Mouse (Mus musculus): ENCODE results near the gene Tas1r2.

Tas1r2 gene

DNA sequence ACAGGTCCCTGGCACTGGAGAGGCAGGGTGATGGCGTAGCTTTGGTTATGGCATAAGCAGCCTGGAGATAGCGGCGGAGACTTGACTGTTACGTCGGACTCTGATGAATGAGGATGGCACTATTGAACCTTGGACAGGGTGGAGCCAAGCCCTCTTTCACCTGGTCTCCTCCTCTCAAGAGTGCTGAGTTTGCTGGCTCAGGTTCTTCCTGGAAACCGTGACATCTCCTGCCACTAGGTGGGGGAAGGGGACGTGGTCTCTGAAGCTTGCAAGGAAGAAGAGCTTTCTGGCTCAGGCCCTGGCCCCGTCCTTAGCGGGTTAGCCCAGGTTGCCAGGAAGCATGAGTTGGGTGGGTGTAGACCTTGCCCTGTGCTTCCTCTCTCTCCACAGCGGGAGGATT lies 23.2 kb upstream of the Tas1r2 start:
- ChIA-PET CTCF (interaction anchor here (0.5 to 7.7 kb wide), 27 partner anchors 8 to 1048 kb away, joined by 3 to 42 read pairs (median 5); partner anchors contain the start of gene Gm21969 (in 4 of the 4)), POLR2A (interaction anchor here in 3 of 4 experiments (0.6 to 5.3 kb wide), 11 partner anchors 8 to 140 kb away, joined by 3 to 29 read pairs (median 9); partner anchors contain the start of gene Aldh4a1 (in 1 of the 3))

DNA sequence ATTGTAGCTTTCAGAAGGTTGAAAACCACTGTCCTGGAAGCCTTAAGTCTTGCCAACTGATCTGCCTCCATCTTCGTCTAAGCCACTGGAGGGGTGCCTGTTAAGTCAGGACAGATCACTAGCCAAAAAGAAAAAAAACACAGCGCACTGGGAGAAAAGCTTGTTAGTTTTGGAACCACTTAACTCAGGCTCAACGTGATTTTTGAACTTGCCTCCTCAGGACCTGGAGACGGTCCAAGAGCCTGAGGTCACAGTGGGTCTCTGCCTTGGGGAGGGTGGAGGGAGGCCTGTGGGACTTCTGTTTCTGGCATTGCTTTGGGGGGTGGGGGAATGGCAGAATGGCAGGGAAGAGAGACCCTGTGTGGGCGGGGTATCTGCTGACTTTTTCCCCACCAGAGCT lies 22.2 kb upstream of the Tas1r2 start:
- POLR2A ChIA-PET, result interaction anchor here in 2 of 4 experiments (1.1 to 5.3 kb wide), 10 partner anchors 7 to 141 kb away, joined by 3 to 29 read pairs (median 10); partner anchors contain the start of gene Aldh4a1 (in 1 of the 2)

DNA sequence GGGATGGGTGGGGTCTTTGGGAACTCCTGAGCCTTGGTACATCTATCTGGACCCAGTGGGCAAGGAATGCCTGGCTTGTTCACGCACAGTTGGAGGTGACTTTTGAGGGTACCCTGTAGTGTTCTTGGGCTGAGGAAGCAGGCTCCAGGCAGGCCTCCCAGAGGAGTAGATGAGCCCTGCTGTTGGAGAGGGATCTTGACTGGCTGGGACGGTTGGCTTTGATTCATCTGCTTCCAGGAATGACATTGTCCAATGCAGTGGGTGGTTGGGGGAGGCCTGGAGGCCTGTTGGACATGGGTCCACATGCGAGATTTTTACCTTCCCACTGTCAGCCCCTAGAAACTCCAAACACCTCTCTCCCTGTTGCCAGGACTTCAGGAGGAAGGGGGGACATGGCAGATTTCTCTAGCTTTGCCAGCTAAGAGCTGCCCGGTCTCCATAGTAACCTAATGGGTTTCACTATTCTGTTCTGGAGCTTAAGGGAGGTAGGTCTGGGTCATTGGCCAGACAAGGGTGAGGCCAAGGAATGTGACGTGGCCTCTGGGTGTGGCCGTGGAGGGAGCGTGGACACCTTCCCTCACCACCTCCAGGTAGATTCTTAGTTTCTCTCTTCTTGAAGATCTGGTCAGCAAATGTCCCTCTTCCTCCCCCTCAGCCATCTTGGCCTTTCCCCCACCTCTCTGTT lies 21.6 kb upstream of the Tas1r2 start:
- CTCF ChIA-PET, result interaction anchor here in 3 of 4 experiments (1.0 to 7.7 kb wide), 11 partner anchors 10 to 301 kb away, joined by 3 to 42 read pairs (median 10); partner anchors contain the start of gene Gm21969 (in 2 of the 3)
- POLR2A ChIA-PET, result interaction anchor here in 3 of 4 experiments (0.7 to 5.3 kb wide), 10 partner anchors 7 to 416 kb away, joined by 3 to 29 read pairs (median 8); partner anchors contain the start of gene Aldh4a1 (in 2 of the 3)

More for the DNA sequence above, 22.2 kb upstream of the Tas1r2 start:
- CTCF ChIA-PET, result interaction anchor here (0.9 to 7.7 kb wide), 15 partner anchors 11 to 228 kb away, joined by 3 to 42 read pairs (median 6); partner anchors contain the start of gene Gm21969 (in 4 of the 4)

DNA sequence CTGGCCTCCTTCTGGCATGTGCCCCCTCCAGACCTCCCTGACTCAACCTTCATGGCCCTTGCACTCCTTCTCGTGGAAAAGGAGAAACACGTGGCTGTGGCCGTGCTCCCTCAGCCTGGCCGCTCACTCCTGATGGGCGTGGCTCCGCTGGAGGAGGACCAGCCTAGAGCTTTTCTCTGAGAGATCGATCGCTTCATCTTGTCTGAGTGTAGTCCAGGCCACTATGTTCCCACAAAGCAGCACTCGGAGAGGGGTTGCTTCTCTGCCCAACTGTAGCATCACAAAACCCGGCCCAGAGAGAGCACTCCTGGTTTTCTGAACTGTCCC lies 21.1 kb upstream of the Tas1r2 start:
- CTCF ChIA-PET, result interaction anchor here in 2 of 4 experiments (1.1 to 7.7 kb wide), 7 partner anchors 9 to 302 kb away, joined by 3 to 42 read pairs (median 10); no protein-coding TSS in a partner anchor
- POLR2A ChIA-PET, result interaction anchor here in 3 of 4 experiments (0.6 to 5.3 kb wide), 10 partner anchors 8 to 1915 kb away, joined by 3 to 29 read pairs (median 4); partner anchors contain the start of gene Aldh4a1 (in 2 of the 3)

DNA sequence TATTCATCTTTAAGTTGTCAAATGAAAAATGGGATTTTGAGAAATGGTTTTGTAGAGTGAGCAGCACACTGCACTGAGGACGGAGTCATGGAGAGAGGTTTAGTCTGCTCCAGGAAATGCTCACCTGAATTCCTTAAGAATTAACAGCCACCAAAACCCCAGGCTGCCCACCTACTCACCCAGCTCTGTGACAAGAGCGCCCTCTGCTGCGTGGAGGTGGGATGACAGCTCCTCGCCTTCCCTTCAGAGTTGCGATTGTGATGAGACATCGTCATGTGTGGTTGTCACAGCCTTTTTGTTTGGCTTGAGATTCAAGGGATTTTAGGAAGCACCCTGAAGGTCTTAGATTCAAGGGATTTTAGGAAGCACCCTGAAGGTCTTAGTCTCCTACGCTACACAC lies 17.0 kb upstream of the Tas1r2 start:
- ChIA-PET POLR2A (interaction anchor here (0.6 to 5.2 kb wide), 16 partner anchors 9 to 444 kb away, joined by 3 to 35 read pairs (median 4); partner anchors contain the start of genes Aldh4a1 (in 2 of the 4), Capzb (in 1 of the 4) and Gm21969 (in 1 of the 4)), CTCF (interaction anchor here (0.7 to 7.7 kb wide), 66 partner anchors 8 to 521 kb away, joined by 3 to 42 read pairs (median 4); partner anchors contain the start of genes Aldh4a1 (in 4 of the 4) and Gm21969 (in 4 of the 4))

DNA sequence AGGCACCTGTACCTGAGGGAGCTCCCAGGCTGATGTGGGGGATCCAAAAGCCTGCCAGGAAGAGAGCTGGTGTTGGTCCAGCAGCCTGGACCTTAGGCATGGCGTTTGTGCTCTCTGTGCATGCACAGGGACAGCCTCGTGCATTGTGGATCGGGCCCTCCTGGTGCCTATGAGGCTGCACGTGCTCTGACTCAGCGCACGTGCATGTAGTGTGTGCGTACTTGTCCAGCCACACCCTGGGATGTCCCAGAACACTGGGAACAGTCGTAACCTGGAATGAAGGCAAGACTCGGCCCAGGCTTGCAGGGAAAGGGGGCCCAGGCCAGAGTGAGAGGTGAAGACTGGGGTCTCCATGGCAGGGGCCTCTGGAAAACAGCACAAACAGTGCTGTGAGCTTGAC lies 15.5 kb upstream of the Tas1r2 start:
- ChIA-PET POLR2A (interaction anchor here in 2 of 4 experiments (0.6 to 5.2 kb wide), 14 partner anchors 8 to 725 kb away, joined by 3 to 35 read pairs (median 4); partner anchors contain the start of genes Aldh4a1 (in 2 of the 2), Gm21969 (in 1 of the 2) and Otud3 (in 1 of the 2)), CTCF (interaction anchor here (0.6 to 5.7 kb wide), 15 partner anchors 9 to 221 kb away, joined by 3 to 39 read pairs (median 7); partner anchors contain the start of genes Aldh4a1 (in 1 of the 4) and Gm21969 (in 1 of the 4))

DNA sequence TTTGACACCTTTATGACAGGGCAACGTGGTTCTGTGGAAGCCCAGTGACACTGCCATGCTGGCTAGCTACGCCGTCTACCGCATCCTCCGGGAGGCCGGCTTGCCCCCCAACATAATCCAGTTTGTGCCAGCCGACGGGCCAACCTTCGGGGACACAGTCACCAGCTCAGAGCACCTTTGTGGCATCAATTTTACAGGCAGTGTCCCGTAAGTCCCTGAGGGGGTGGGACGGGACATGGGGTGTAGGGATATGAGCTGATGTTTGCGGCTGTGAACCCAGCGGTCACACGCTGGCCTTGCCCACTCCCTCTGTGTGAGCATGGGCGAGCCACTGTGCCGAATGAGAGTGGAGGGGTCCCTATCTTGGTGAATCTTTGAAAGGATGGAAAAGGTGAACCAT lies 15.0 kb upstream of the Tas1r2 start:
- POLR2A ChIA-PET, result interaction anchor here in 3 of 4 experiments (0.6 to 5.2 kb wide), 14 partner anchors 8 to 181 kb away, joined by 3 to 35 read pairs (median 4); partner anchors contain the start of genes Aldh4a1 (in 1 of the 3) and Gm21969 (in 1 of the 3)
- CTCF ChIA-PET, result interaction anchor here (1.0 to 5.7 kb wide), 13 partner anchors 8 to 220 kb away, joined by 3 to 39 read pairs (median 5); partner anchors contain the start of genes Gm21969 (in 2 of the 4) and Aldh4a1 (in 1 of the 4)

DNA sequence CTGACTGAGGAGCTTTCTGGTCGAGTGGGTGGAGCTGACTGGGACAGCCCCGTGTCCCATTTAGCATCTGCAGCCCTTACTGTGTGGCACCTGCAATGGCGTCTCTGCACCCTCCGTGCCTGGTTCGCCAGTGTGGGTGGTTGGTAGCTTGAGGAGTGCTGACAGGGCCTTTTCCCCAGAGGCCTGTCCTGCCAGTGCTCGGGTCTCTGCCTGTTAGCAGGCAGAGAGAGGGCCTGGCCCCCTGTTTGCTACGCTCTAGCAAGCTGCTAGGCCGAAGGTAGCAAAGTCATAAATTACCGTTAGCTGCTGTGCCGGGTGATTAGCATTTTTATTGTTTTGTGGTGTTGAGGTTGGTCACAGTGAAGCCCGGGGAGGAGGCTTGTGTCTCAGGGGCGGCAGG lies 13.5 kb upstream of the Tas1r2 start:
- CTCF ChIA-PET, result interaction anchor here in 3 of 4 experiments (0.7 to 5.7 kb wide), 15 partner anchors 10 to 419 kb away, joined by 3 to 39 read pairs (median 4); partner anchors contain the start of genes Gm21969 (in 2 of the 3) and Aldh4a1 (in 1 of the 3)

DNA sequence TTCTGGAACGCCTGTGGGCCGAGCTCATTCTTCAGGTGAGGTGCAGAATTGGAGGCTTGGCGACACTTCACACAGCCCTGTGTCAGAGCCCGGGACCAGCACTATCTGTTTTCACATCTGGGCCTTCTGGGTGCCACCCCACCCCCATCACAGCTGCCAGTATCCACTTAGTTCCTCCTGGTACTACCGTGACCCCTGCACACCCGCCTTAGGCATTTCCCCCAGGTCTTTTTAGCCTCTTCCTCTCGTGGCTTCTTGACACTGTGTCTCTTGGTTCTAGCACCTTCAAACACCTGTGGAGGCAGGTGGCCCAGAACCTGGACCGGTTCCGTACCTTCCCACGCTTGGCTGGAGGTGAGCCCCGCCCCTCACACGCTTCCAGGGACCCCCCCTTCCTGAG lies 13.0 kb upstream of the Tas1r2 start:
- POLR2A ChIA-PET, result interaction anchor here in 3 of 4 experiments (0.6 to 5.2 kb wide), 15 partner anchors 8 to 330 kb away, joined by 3 to 35 read pairs (median 4); partner anchors contain the start of genes Aldh4a1 (in 2 of the 3), Akr7a5 (in 1 of the 3) and Pqlc2 (in 1 of the 3)
- CTCF ChIA-PET, result interaction anchor here (0.5 to 5.7 kb wide), 13 partner anchors 12 to 419 kb away, joined by 3 to 39 read pairs (median 5); partner anchors contain the start of genes Gm21969 (in 2 of the 4) and Aldh4a1 (in 1 of the 4)

More for the DNA sequence above, 13.5 kb upstream of the Tas1r2 start:
- POLR2A ChIA-PET, result interaction anchor here in 3 of 4 experiments (0.5 to 5.2 kb wide), 17 partner anchors 9 to 695 kb away, joined by 3 to 35 read pairs (median 4); partner anchors contain the start of genes Aldh4a1 (in 2 of the 3), Akr7a5 (in 1 of the 3) and Pqlc2 (in 1 of the 3)

DNA sequence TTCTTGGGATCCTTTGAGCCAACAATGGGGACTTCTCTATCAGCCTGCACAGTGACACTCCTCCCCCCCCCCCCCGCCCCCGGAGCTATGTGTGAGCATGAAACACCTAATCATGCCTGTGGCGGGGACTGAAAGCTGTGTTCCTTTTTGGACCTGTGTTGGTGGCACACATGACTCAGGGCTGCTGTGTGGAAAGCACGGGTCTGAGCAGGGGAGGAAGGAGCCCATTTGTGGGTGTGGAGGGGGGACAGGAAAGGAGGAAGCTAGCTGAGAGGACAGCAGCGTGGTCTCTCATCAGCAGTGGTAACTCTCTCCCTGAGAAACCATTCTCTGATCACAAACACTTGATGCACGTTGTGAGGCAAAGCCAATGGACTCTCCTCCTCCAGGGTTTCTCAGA lies 12.6 kb upstream of the Tas1r2 start:
- CTCF ChIA-PET, result interaction anchor here in 3 of 4 experiments (0.5 to 5.7 kb wide), 12 partner anchors 11 to 425 kb away, joined by 3 to 39 read pairs (median 4); partner anchors contain the start of gene Gm21969 (in 2 of the 3)
- POLR2A ChIA-PET, result interaction anchor here in 3 of 4 experiments (0.6 to 5.2 kb wide), 11 partner anchors 8 to 331 kb away, joined by 3 to 35 read pairs (median 4); partner anchors contain the start of genes Akr7a5 (in 1 of the 3), Aldh4a1 (in 1 of the 3) and Pqlc2 (in 1 of the 3)

DNA sequence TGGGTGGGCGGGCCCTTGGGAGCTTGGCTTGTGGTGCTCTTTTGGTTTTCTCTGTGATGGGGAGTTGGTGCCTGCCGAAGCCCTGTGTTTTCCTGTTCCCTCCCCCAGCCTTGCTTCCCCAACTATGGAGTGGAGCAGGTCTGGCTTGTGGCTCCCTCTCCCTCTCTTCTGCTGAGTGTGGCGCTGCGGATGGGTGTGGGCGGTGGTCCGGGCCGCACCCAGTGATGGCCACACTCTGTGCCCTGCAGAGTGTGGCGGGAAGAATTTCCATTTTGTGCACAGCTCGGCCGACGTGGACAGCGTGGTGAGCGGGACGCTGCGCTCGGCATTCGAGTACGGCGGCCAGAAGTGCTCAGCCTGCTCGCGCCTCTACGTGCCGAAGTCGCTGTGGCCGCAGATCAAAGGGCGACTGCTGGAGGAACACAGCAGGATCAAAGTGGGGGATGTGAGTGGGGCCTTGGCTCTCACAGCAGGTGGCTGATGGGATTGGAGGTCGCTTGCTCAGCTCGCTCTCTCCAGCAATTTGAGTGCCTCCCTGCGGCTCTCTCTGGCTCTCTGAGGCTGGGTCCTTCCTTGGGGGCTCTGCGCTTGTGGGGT lies 11.4 kb upstream of the Tas1r2 start:
- ChIA-PET POLR2A (interaction anchor here in 2 of 4 experiments (0.6 to 1.9 kb wide), 5 partner anchors 11 to 153 kb away, joined by 4 to 10 read pairs (median 4); no protein-coding TSS in a partner anchor), CTCF (interaction anchor here in 3 of 4 experiments (0.6 to 2.8 kb wide), 14 partner anchors 9 to 450 kb away, joined by 3 to 17 read pairs (median 4); partner anchors contain the start of genes Gm21969 (in 3 of the 3) and Aldh4a1 (in 1 of the 3))

DNA sequence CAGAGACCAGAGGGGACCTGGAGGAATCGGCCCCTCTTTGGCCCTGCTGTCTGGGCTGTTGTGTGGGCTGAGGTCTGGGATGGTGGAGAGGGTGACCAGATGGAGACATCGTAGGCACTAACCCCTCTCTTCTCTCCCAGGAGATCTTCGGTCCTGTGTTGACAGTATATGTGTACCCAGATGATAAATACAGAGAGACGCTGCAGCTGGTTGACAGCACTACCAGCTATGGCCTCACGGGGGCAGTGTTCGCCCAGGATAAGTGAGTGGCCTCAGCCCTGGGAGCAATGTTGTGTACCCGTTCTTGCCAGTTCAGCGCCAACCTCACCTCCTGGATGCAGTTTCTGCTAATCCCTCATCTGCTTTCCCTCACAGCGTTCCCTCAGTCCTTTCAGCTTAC lies 9.4 kb upstream of the Tas1r2 start:
- ChIA-PET CTCF (interaction anchor here (0.5 to 2.8 kb wide), 78 partner anchors 9 to 1774 kb away, joined by 3 to 42 read pairs (median 4); partner anchors contain the start of genes Aldh4a1 (in 3 of the 4), Gm21969 (in 3 of the 4) and Tas1r2 (in 2 of the 4)), POLR2A (interaction anchor here in 2 of 4 experiments (0.6 to 1.8 kb wide), 7 partner anchors 11 to 1107 kb away, joined by 3 to 7 read pairs (median 3); partner anchors contain the start of gene Aldh4a1 (in 2 of the 2))

DNA sequence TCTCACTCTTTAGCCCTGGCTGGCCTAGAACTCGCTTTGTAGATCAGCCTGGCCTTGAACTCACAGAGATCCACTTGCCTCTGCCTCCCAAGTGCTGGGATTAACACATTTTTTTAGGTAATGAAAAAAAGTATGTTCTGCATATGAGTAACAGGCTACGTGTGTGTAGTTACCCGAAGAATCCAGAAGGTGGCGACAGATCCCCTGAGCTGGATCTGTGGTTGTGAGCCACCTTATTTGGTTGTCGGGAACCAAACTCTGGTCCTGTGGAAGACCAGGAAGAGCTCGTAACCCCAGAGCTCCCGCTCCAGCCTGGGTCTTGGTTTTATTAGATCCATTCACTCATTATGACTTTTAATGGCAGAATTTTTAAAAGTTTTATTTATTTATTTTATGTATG lies 6.4 kb upstream of the Tas1r2 start:
- ChIA-PET CTCF (interaction anchor here (0.6 to 2.8 kb wide), 46 partner anchors 8 to 1340 kb away, joined by 3 to 17 read pairs (median 4); partner anchors contain the start of genes Aldh4a1 (in 2 of the 4), Atp13a2 (in 1 of the 4) and Gm21969 (in 1 of the 4)), POLR2A (interaction anchor here in 3 of 4 experiments (0.5 to 1.3 kb wide), 7 partner anchors 9 to 336 kb away, joined by 3 to 6 read pairs (median 3); partner anchors contain the start of gene Aldh4a1 (in 1 of the 3))

DNA sequence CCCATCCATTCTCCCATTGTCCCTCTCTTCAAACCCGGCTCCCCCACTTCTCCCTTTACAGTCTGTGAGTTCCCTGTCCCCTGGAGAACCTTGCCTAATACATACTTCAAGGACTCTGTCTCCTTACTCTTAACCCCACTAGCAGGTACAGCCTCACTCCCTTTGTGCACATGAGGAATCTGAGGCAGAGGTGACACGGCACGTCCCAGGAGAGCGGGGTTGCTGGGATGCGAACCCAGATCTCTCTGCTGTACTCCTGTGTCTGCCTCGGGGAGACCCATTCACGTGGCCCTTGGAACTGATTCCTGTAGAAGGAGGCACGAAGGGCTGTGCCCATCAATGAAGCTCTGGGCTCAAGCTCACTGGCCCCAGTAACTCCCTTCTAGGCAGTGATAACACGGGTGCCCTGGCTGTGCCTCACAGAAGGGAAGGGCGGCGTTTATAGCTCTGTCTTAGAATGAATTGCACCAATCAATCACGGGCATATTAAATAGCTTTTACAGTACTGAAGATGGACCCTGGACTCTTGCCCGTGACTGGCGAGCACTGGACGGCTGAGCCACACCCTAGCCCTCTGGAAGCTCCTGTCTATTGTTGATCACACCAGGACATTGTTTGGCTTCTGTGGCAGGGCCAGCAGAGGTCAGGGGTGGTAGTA lies 3.1 kb upstream of the Tas1r2 start:
- CTCF ChIA-PET, result interaction anchor here in 3 of 4 experiments (0.5 to 1.1 kb wide), 4 partner anchors 76 to 208 kb away, joined by 3 to 5 read pairs (median 3); no protein-coding TSS in a partner anchor
- POLR2A ChIA-PET, result interaction anchor here in 2 of 4 experiments (0.6 to 1.1 kb wide), 2 partner anchors 9 to 912 kb away, joined by 3 read pairs; no protein-coding TSS in a partner anchor

DNA sequence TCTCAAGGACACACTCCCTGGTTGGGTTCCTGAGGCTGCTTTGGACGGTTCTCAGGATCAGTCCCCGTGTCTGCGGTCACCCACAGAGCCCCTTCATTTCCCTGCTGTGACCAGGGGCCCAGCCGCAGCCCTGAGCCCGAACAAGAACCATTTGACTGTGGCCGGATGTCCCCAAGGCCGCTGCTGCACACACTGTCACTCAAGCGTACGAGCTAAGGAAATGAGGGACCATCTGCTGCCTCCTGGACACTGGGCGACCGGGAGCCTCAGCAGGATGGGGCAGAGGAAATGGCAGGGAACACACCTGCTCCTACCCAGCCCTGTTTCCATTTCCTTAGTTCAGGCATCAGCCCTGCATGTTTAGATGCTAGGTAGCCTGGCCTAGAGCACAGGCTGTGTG lies 2.4 kb upstream of the Tas1r2 start:
- ChIA-PET CTCF (interaction anchor here in 3 of 4 experiments (0.6 to 1.1 kb wide), 3 partner anchors 77 to 208 kb away, joined by 3 read pairs; no protein-coding TSS in a partner anchor), POLR2A (interaction anchor here in 1 of 4 experiments (0.6 kb wide), 1 partner anchor 912 kb away, joined by 3 read pairs; no protein-coding TSS in a partner anchor)

DNA sequence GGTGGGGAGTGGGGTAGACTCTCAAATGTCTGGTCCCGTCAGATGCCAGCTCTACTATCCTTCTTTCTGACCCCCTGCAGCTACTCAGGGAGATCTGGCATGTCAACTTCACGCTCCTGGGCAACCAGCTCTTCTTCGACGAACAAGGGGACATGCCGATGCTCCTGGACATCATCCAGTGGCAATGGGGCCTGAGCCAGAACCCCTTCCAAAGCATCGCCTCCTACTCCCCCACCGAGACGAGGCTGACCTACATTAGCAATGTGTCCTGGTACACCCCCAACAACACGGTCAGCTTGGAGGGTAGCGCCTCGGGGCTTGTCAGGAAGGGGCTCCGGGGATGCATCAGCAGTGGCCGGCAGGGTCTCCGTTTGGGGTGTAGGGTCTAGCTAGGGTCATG lies 8.6 kb downstream of the Tas1r2 start:
- ChIA-PET POLR2A (interaction anchor here in 1 of 4 experiments (0.8 kb wide), 1 partner anchor 9 kb away, joined by 3 read pairs; the partner anchor contains the start of gene Tas1r2), CTCF (interaction anchor here in 2 of 4 experiments (1.2 to 4.0 kb wide), 3 partner anchors 18 to 26 kb away, joined by 3 to 16 read pairs (median 4); no protein-coding TSS in a partner anchor)

All from embryonic stem cell, embryonic (primary cell).